Mouse (Mus musculus): ENCODE measurements around the gene Grk6. TPM values are rescaled to one million over a fixed set of nuclear protein-coding genes. Genes with fewer than 3 reads are reported as not detected.

Grk6 gene
- total and polyA plus RNA-seq, 2 experiments from 2014 or later = 40.8 to 79.5 TPM

- DNase-seq = no peak
Measured at GRCm38 (mm10) chr13:55444286-55444936, 461 bp upstream of the Grk6 start.

GRCm38 (mm10) chr13:55445361-55446091 is 654 bp downstream of the Grk6 start:
- Histone ChIP-seq H3K9ac (peak overlapping the region; percentile 81), H3K27ac (ENCODE audit: low read depth, low read length) (peak overlapping the region; percentile 86), H3K36me3 (ENCODE audit: insufficient read depth) (peaks cover 4% of the 10 kb centered on the region), H3K27me3 (ENCODE audit: insufficient read depth, low read length) (no peaks in the 10 kb centered on the region), H3K4me1 (ENCODE audit: insufficient read depth) (no peaks in the 10 kb centered on the region; the same call in 1 of the 2 replicates), H3K4me3 (ENCODE audit: low read depth, low read length) (peak overlapping the region; percentile 86), H3K9me3 (ENCODE audit: low read length) (no peaks in the 10 kb centered on the region), H3K4me2 (ENCODE audit: low read depth) (peak overlapping the region; percentile 84)
- peak; percentile 23 for ATAC-seq
- WGBS = under 1% methylated on average over 61 of the region's 66 CpGs
- peak; percentile 32; the same call in 1 of the 2 replicates for TF ChIP-seq CTCF (IDR thresholded peaks at IDR 0.05; ENCODE audit: low read depth)
- no peak for DNase-seq

More at GRCm38 (mm10) chr13:55444286-55444936, 461 bp upstream of the Grk6 start:
- TF ChIP-seq CTCF (IDR thresholded peaks at IDR 0.05; ENCODE audit: low read depth) = no peak
- WGBS = under 1% methylated on average over 33 of the region's 33 CpGs
- Histone ChIP-seq H3K4me1 (ENCODE audit: insufficient read depth) (no peaks in the 10 kb centered on the region; the same call in 1 of the 2 replicates), H3K4me2 (ENCODE audit: low read depth) (peak overlapping the region; percentile 58), H3K27me3 (ENCODE audit: insufficient read depth, low read length) (no peaks in the 10 kb centered on the region), H3K36me3 (ENCODE audit: insufficient read depth) (no peaks in the 10 kb centered on the region), H3K9me3 (ENCODE audit: low read length) (no peaks in the 10 kb centered on the region), H3K4me3 (ENCODE audit: low read depth, low read length) (peak overlapping the region; percentile 86), H3K27ac (ENCODE audit: low read depth, low read length) (peak overlapping the region; percentile 93), H3K9ac (peak overlapping the region; percentile 60)
- ATAC-seq = peak; percentile 65

GRCm38 (mm10) chr13:55446483-55447105 is 1.7 kb downstream of the Grk6 start:
- no peak for TF ChIP-seq CTCF (IDR thresholded peaks at IDR 0.05; ENCODE audit: low read depth)
- Histone ChIP-seq H3K4me1 (ENCODE audit: insufficient read depth) (no peaks in the 10 kb centered on the region; the same call in 1 of the 2 replicates), H3K27me3 (ENCODE audit: insufficient read depth, low read length) (no peaks in the 10 kb centered on the region), H3K9me3 (ENCODE audit: low read length) (no peaks in the 10 kb centered on the region), H3K27ac (ENCODE audit: low read depth, low read length) (no peak overlapping the region), H3K4me2 (ENCODE audit: low read depth) (peak overlapping the region; percentile 84), H3K9ac (peak overlapping the region; percentile 81), H3K4me3 (ENCODE audit: low read depth, low read length) (peak overlapping the region; percentile 86; the same call in 1 of the 2 replicates), H3K36me3 (ENCODE audit: insufficient read depth) (peaks cover 14% of the 10 kb centered on the region)
- no peak for ATAC-seq
- WGBS = 79% methylated on average over 6 of the region's 6 CpGs
- DNase-seq = no peak

GRCm38 (mm10) chr13:55447543-55447943 is 2.7 kb downstream of the Grk6 start:
- Histone ChIP-seq H3K27me3 (ENCODE audit: insufficient read depth, low read length) (no peaks in the 10 kb centered on the region), H3K9me3 (ENCODE audit: low read length) (no peaks in the 10 kb centered on the region), H3K9ac (no peak overlapping the region), H3K27ac (ENCODE audit: low read depth, low read length) (no peak overlapping the region), H3K4me2 (ENCODE audit: low read depth) (no peak overlapping the region), H3K4me1 (ENCODE audit: insufficient read depth) (no peaks in the 10 kb centered on the region; the same call in 1 of the 2 replicates), H3K36me3 (ENCODE audit: insufficient read depth) (peaks cover 24% of the 10 kb centered on the region), H3K4me3 (ENCODE audit: low read depth, low read length) (no peak overlapping the region)
- ATAC-seq = no peak
- no peak for TF ChIP-seq CTCF (IDR thresholded peaks at IDR 0.05; ENCODE audit: low read depth)
- DNase-seq = no peak
- 74% methylated on average over 3 of the region's 3 CpGs for WGBS

GRCm38 (mm10) chr13:55448131-55448530 is 3.3 kb downstream of the Grk6 start:
- no peak for DNase-seq
- WGBS = 92% methylated on average over 5 of the region's 5 CpGs
- H3K4me2 ChIP-seq (ENCODE audit: low read depth) = no peak overlapping the region
- H3K4me3 ChIP-seq (ENCODE audit: low read depth, low read length) = no peak overlapping the region
- H3K27ac ChIP-seq (ENCODE audit: low read depth, low read length) = no peak overlapping the region
- no peaks in the 10 kb centered on the region for H3K9me3 ChIP-seq (ENCODE audit: low read length)
- no peak for TF ChIP-seq CTCF (IDR thresholded peaks at IDR 0.05; ENCODE audit: low read depth)
- H3K9ac ChIP-seq = no peak overlapping the region
- H3K4me1 ChIP-seq (ENCODE audit: insufficient read depth) = no peaks in the 10 kb centered on the region; the same call in 1 of the 2 replicates
- H3K27me3 ChIP-seq (ENCODE audit: insufficient read depth, low read length) = no peaks in the 10 kb centered on the region
- H3K36me3 ChIP-seq (ENCODE audit: insufficient read depth) = peaks cover 30% of the 10 kb centered on the region
- ATAC-seq = no peak

GRCm38 (mm10) chr13:55449205-55449604 is 4.3 kb downstream of the Grk6 start:
- Histone ChIP-seq H3K9ac (no peak overlapping the region), H3K4me2 (ENCODE audit: low read depth) (no peak overlapping the region), H3K4me3 (ENCODE audit: low read depth, low read length) (no peak overlapping the region), H3K4me1 (ENCODE audit: insufficient read depth) (no peaks in the 10 kb centered on the region; the same call in 1 of the 2 replicates), H3K27me3 (ENCODE audit: insufficient read depth, low read length) (no peaks in the 10 kb centered on the region), H3K27ac (ENCODE audit: low read depth, low read length) (no peak overlapping the region), H3K9me3 (ENCODE audit: low read length) (no peaks in the 10 kb centered on the region), H3K36me3 (ENCODE audit: insufficient read depth) (peaks cover 40% of the 10 kb centered on the region)
- WGBS = 90% methylated on average over 9 of the region's 9 CpGs
- ATAC-seq = no peak
- no peak for DNase-seq
- TF ChIP-seq CTCF (IDR thresholded peaks at IDR 0.05; ENCODE audit: low read depth) = no peak
